Mouse (Mus musculus) common myeloid progenitor, adult 5-6 weeks (primary cell): ENCODE measurements around the gene Hhipl1. TPM values are rescaled to one million over a fixed set of nuclear protein-coding genes. Genes with fewer than 3 reads are reported as not detected.
A peak's percentile ranks its signal among the peaks of the same experiment; 100 is the strongest.

Experiments used
- ATAC-seq: replicated peaks from 2 replicates; pipeline ENCODE4 v1.8.0; 2016; ENCODE audit warnings: low read depth, mild to moderate bottlenecking, moderate TSS enrichment, inconsistent platforms; ENCODE audit not compliant: poor library complexity, severe bottlenecking
- total RNA-seq: library from RNA; stranded (forward); fragments of 200-1000, 187-1606 nt; gene quantifications from 2 replicates; pipeline ENCODE4 v1.2.3, GENCODE M21; 2017

Hhipl1 gene
- total RNA-seq, 1 experiment from 2014 or later, result not detected

- peak; percentile 13; the same call in 1 of the 2 replicates for ATAC-seq
These were observed 29.9 kb upstream of the Hhipl1 start for GRCm38 (mm10) chr12:108275920-108276822.

- no peak for ATAC-seq
These were observed 28.7 kb upstream of the Hhipl1 start for GRCm38 (mm10) chr12:108277341-108277841.

DNA sequence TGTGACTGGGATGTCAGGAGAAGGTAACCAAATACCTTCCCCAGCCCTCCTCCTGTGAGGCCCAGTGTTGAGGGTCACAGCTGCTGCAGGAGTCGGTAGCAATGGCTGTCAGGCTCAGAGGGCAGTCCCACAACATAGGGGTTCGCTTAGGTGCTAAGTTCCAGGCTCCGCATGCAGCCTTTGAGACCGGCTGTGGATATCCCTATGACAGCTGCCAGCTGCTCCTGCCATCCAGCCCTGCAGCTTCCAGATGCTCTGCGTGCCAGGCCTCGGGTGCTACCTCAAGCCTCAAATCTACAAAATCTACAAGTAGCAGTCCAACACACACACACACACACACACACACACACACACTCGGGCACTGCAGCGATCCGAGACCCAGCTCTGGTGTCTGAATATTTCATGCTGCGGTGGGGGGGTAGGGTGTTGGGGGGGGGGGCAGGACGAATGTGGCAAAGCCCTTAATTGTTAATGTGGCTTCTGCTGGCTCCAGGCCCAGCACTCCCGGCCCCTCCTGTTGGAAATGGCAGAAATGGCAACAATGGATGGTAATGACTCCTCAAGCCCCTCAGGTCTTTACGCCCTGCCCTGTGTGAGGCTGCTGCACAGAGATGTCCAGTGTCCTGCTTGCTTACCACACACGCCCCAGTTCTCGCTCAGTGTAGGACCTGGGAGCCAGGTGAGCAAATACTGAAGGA is 27.7 kb upstream of the Hhipl1 start:
- no peak for ATAC-seq

DNA sequence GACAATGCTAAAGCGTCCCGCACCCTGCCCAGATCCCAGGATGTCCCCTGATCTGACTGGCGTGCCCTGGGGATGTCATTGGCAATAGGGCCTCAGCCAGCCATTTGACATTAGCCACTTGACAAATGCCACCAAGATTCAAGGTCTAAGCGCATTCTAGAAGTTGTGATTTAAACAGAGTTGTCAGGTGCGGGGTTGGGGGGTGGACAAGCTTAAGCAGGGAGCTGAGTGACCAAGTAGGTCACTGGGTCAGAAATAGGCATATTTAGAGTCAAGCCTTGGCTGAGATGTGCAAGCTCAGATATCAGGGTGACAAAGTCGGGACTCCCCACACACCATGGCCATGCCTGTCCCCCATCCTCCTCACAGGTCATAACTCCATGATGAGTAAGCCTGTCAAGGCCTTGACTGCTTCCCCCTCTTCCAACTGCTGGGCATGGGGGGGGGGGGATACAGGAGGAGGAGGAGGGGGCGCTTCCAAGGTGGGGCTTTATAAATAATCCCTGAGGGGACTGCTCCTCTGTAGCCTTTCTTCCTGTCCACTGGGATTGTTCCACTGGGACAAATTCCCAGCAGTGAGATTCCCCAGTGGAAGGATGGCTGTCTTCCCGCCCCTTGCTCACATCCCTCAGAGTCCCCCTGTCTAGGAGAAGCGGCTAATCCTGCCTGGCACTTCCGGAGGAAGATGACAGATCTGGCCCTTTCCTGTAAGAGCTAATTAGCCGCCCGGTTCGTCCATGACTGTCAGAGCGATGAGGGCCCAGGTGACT is 21.4 kb upstream of the Hhipl1 start:
- no peak for ATAC-seq

GRCm38 (mm10) chr12:108285225-108286011 is 20.7 kb upstream of the Hhipl1 start:
- ATAC-seq, result no peak

GRCm38 (mm10) chr12:108286381-108286780 is 19.7 kb upstream of the Hhipl1 start:
- ATAC-seq, result no peak

- no peak for ATAC-seq
These were observed 19.1 kb upstream of the Hhipl1 start for GRCm38 (mm10) chr12:108287011-108287410.

DNA sequence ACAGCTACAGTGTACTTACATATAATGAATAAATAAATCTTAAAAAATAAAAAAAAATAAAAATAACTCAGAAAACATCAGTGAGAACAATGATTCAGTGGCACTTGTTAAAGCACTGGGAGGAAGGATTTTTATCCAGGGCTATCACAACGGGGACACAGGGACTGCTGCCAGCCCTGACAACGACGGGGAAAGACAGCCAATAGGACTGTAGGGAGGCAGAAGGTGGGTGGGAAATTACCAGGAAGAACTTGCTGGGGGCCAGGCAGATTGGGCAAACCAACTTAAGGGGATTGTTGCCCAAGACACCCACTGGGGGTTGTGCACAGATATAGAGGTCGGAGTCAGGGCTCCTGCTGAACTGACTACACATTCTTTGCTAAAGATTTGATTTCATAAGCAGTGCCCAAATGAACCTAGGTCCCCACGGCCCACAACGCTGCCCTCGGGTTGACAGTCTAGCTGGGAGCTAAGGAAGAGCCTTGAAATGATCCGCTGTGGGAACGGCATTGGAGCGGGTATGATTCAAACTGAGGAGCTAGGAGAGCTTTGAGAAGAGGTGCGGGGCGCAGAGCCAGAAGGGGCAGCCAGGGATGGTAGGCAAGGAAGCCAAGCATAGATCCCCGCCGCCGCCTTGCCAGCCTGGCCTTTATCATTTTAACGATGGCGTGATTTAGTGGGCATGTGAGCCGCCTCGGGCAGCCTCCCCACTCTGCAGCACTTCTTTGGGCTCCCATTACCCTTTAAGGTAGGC is 17.8 kb upstream of the Hhipl1 start:
- ATAC-seq, result no peak

DNA sequence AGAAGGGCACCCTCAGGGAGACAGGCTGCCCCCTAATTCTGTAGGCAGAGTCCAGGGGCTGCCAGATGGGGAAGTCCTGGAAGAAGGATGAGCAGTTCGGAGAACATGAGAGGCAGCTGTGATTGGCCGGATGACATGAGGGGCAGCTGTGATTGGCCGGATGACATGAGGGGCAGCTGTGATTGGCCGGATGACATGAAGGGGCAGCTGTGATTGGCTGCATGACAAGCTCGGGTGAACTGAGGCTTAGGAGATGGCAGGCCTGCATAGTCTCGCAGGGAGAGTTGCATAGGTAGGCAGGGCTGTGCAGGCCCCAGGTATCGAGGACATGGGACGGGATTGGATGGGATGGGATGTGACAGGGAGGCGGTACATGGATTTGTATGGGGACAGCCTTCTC is 13.7 kb upstream of the Hhipl1 start:
- ATAC-seq, result peak; percentile 77

GRCm38 (mm10) chr12:108292957-108293356 is 13.1 kb upstream of the Hhipl1 start:
- peak; percentile 84 for ATAC-seq

- no peak for ATAC-seq
These were observed 11.4 kb upstream of the Hhipl1 start for GRCm38 (mm10) chr12:108294620-108295019.

- 0 out of 2 replicates have a peak, but pooled peaks have one; percentile 41 for ATAC-seq
These were observed 9.0 kb upstream of the Hhipl1 start for GRCm38 (mm10) chr12:108297033-108297432.

GRCm38 (mm10) chr12:108301006-108301405 is 5.1 kb upstream of the Hhipl1 start:
- ATAC-seq, result no peak

GRCm38 (mm10) chr12:108303778-108304365 is 2.2 kb upstream of the Hhipl1 start:
- ATAC-seq, result no peak

GRCm38 (mm10) chr12:108305172-108305571 is 898 bp upstream of the Hhipl1 start:
- ATAC-seq, result no peak

DNA sequence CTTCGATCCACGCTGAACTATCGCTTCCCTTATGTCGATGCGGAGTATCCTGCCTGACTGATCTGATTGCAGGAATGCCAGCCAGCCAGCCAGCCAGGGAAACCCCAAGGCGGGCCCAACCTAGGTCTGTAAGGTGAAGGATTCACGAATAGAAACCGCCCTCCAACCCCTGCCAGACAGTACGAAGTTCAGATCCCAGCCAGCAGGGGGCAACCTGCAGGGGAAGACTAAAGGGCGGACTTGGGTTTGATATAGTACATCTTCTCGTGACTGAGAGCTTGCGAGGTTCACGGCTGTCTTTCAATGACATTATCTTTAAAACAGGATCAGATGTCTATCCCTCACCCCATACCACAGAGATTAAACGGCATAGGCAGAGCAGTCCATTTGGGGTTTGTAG is 1.5 kb downstream of the Hhipl1 start:
- ATAC-seq, result peak; percentile 43; the same call in 1 of the 2 replicates

DNA sequence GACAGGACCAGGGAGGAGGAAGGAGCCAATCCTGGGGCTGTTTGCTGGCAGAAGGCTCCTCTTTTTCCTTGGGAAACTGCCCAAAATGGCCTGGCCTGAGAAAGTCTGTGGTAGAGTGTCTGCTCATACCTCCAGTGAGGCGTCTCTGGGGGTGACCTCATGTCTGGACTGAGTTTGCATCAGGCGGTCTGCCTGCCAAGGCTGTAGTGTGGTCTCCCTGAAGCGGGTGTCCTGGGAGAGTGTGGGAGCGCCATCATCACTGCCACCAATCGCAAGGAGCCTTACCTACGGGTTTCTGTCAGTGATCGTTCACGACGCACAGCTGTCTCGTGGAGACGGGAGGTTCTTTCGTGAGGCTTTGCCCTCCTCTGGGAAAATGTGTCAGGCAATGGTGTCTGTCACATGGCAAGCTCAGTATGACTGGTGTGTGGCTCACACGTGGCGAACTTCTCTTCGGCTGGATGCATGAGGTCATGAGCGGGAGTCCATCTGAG is 2.3 kb downstream of the Hhipl1 start:
- no peak for ATAC-seq

GRCm38 (mm10) chr12:108309116-108309794 is 3.2 kb downstream of the Hhipl1 start:
- ATAC-seq, result peak; percentile 79
